ENCODE assay signal across 8 mouse cellular contexts in genomic region chr1:181143609-181143949, GRCm38 (mm10). TPM values are rescaled to one million over a fixed set of nuclear protein-coding genes. Genes with fewer than 3 reads are reported as not detected.
A peak's percentile ranks its signal among the peaks of the same experiment; 100 is the strongest.
DNase-seq lines count a peak whose midpoint lies in the region; ATAC-seq and TF ChIP-seq lines count a peak whose summit lies in the region.

No protein-coding gene starts in this region.

- no peak for TF ChIP-seq CTCF in gastrocnemius, adult 2 months (IDR thresholded peaks at IDR 0.05)
- TF ChIP-seq CTCF in CH12.LX (conservative IDR thresholded peaks at IDR 0.05 in 1 of 2, IDR thresholded peaks at IDR 0.05 in 1 of 2; ENCODE audit: low read depth in 2 of 2, low read length in 2 of 2): no peak
- TF ChIP-seq CTCF in liver, postnatal 0 days (IDR thresholded peaks at IDR 0.05; ENCODE audit: low read depth): no peak

- TF ChIP-seq EP300 in CH12.LX (IDR thresholded peaks at IDR 0.05; ENCODE audit: low read length): no peak
- no peak for TF ChIP-seq EP300 in liver, postnatal 0 days (IDR thresholded peaks at IDR 0.05; ENCODE audit: low read depth)

- no peak for TF ChIP-seq POLR2A in CH12.LX (IDR thresholded peaks at IDR 0.05; ENCODE audit: low read depth, low read length)

- H3K36me3 ChIP-seq in CH12.LX (replicated peaks in 1 of 2; ENCODE audit: control insufficient read depth in 1 of 2, insufficient read depth in 1 of 2, low read length in 1 of 2): peaks cover 13 to 22% of the 10 kb centered on the region in 2 experiments
- peaks cover 24% of the 10 kb centered on the region for H3K36me3 ChIP-seq in forebrain, embryonic 15.5 days
- peaks cover 11% of the 10 kb centered on the region for H3K36me3 ChIP-seq in liver, postnatal 0 days (replicated peaks; ENCODE audit: insufficient read depth, low read length)

- peaks cover 53% of the 10 kb centered on the region for H3K79me2 ChIP-seq in CH12.LX (replicated peaks; ENCODE audit: control insufficient read depth, extremely low read depth, insufficient read depth, poor library complexity, severe bottlenecking)

- no peaks in the 10 kb centered on the region for H3K27me3 ChIP-seq in CH12.LX (replicated peaks)
- H3K27me3 ChIP-seq in forebrain, embryonic 15.5 days: no peaks in the 10 kb centered on the region
- H3K27me3 ChIP-seq in liver, postnatal 0 days (ENCODE audit: insufficient read depth, low read length): no peaks in the 10 kb centered on the region

- H3K4me3 ChIP-seq in gastrocnemius, adult 2 months: peak overlapping the region; percentile 84
- H3K4me3 ChIP-seq in CH12.LX (replicated peaks in 1 of 3; ENCODE audit: low read depth in 2 of 3, low read length in 2 of 3, poor library complexity in 1 of 3): peak overlapping the region; percentile 81 to 99 (median 86)
- H3K4me3 ChIP-seq in forebrain, embryonic 15.5 days: peak overlapping the region; percentile 75
- H3K4me3 ChIP-seq in liver, postnatal 0 days (ENCODE audit: low read depth, low read length): peak overlapping the region; percentile 71

- TF ChIP-seq RAD21 in CH12.LX (IDR thresholded peaks at IDR 0.05; ENCODE audit: low read depth, low read length): no peak

- in situ Hi-C loops in CH12.LX (cut with MboI; ENCODE audit: low pct_ligation_motif_present, low pct_unique_long_range_greater_than_20kb, low sequenced_read_pairs): no loop called here

- peak overlapping the region; percentile 93; the same call in 1 of the 2 replicates for H3K4me2 ChIP-seq in CH12.LX (ENCODE audit: insufficient read depth, low read depth, poor library complexity, severe bottlenecking)
- peak overlapping the region; percentile 59 for H3K4me2 ChIP-seq in forebrain, embryonic 15.5 days (replicated peaks)
- H3K4me2 ChIP-seq in liver, postnatal 0 days (ENCODE audit: low read depth, low read length): peak overlapping the region; percentile 75

- no peaks in the 10 kb centered on the region for H3K9me3 ChIP-seq in CH12.LX (replicated peaks; ENCODE audit: low read length)
- no peaks in the 10 kb centered on the region for H3K9me3 ChIP-seq in forebrain, embryonic 15.5 days
- H3K9me3 ChIP-seq in liver, postnatal 0 days (ENCODE audit: low read length): no peaks in the 10 kb centered on the region

- peak overlapping the region; percentile 84 for H3K9ac ChIP-seq in CH12.LX (ENCODE audit: insufficient read depth, low read depth)
- peak overlapping the region; percentile 70 for H3K9ac ChIP-seq in forebrain, embryonic 15.5 days (replicated peaks)
- peak overlapping the region; percentile 73 for H3K9ac ChIP-seq in liver, postnatal 0 days (replicated peaks)

- dilution Hi-C loops in CH12.LX (cut with MboI; ENCODE audit: extremely low pct_ligation_motif_present, extremely low pct_unique_long_range_greater_than_20kb, low sequenced_read_pairs): no loop called here

- intact Hi-C loops in gastrocnemius, adult 2 months (cut with DNase I): no loop called here
- intact Hi-C loops in gastrocnemius, postnatal 36 days (cut with DNase I): loop anchor here (5.0 kb wide), 1 partner anchor 69 kb away; the partner anchor contains the start of gene Wdr26

- ATAC-seq in forebrain, embryonic 15.5 days (replicated peaks): no peak; the same call in 1 of the 2 replicates
- peak; percentile 47 for ATAC-seq in liver, postnatal 0 days

- no peak for DNase-seq in gastrocnemius, adult 2 months
- DNase-seq in gastrocnemius, postnatal 36 days: no peak
- DNase-seq in CH12.LX (ENCODE audit: extremely low read depth): no peak
- no peak for DNase-seq in liver, postnatal 0 days
- DNase-seq in urinary bladder, postnatal 10 days (ENCODE audit: low spot score): no peak
- no peak for DNase-seq in spleen, postnatal 36 days (ENCODE audit: low spot score in 2 of 2)
- DNase-seq in layer of hippocampus, adult 11-12 months (ENCODE audit: low spot score): no peak

- peak overlapping the region; percentile 92 for H3K27ac ChIP-seq in gastrocnemius, adult 2 months
- H3K27ac ChIP-seq in CH12.LX (ENCODE audit: insufficient read depth, low read depth): peak overlapping the region; percentile 61
- peak overlapping the region; percentile 79 for H3K27ac ChIP-seq in forebrain, embryonic 15.5 days (replicated peaks)
- H3K27ac ChIP-seq in liver, postnatal 0 days (ENCODE audit: low read depth): peak overlapping the region; percentile 90

- H3K4me1 ChIP-seq in CH12.LX (ENCODE audit: control insufficient read depth in 1 of 2, insufficient read depth in 2 of 2): peaks cover 13 to 69% of the 10 kb centered on the region in 2 experiments
- peaks cover 32% of the 10 kb centered on the region for H3K4me1 ChIP-seq in forebrain, embryonic 15.5 days
- H3K4me1 ChIP-seq in liver, postnatal 0 days (ENCODE audit: insufficient read depth): peaks cover 17% of the 10 kb centered on the region

- WGBS in forebrain, embryonic 15.5 days: under 1% methylated on average over 12 of the region's 12 CpGs
- WGBS in liver, postnatal 0 days (ENCODE audit: insufficient replicate concordance): under 1% methylated on average over 12 of the region's 12 CpGs

TF ChIP-seq in CH12.LX, 34 proteins besides CTCF, POLR2A, EP300 and RAD21:
- no peak for TF ChIP-seq HCFC1 (IDR thresholded peaks at IDR 0.05; ENCODE audit: low read depth, low read length)
- TF ChIP-seq CHD2 (IDR thresholded peaks at IDR 0.05; ENCODE audit: low read length): no peak
- no peak for TF ChIP-seq IRF4 (IDR thresholded peaks at IDR 0.05; ENCODE audit: low read depth, low read length)

RNA-seq across cellular contexts. Expression of gene Nvl, which starts 0.4 kb away (rescaled TPM):
- total RNA-seq in gastrocnemius, adult 2 months (2021): 1 to 10 TPM; 8.3 to 9.5 TPM
- total RNA-seq in gastrocnemius, postnatal 36 days (2021): 1 to 10 TPM; 7.3 to 7.8 TPM
- 19.9 and 22.1 TPM in 2 replicates for total RNA-seq in CH12.LX (2012; rRNA removed)
- 27.1 and 30.3 TPM in 2 replicates for total RNA-seq in CH12.LX (2014; rRNA removed)
- polyA plus RNA-seq in CH12.LX (2012; ENCODE audit: insufficient read length, low read depth): 36.0 and 38.4 TPM in 2 replicates
- polyA plus RNA-seq in forebrain, embryonic 15.5 days (2015; fragmentation: Nextera tagmentation; extraction: Ambion mirVana): 45.4 and 48.9 TPM in 2 replicates
- 5.9 and 7.8 TPM in 2 replicates for polyA plus RNA-seq in liver, postnatal 0 days (2015; fragmentation: Nextera tagmentation; extraction: Ambion mirVana)

RNA-seq across cellular contexts. Expression of gene Cnih4, which starts 0.9 kb away (rescaled TPM):
- total RNA-seq in gastrocnemius, adult 2 months (2021): 10 to 100 TPM; 34.6 to 44.2 TPM
- 10 to 100 TPM; 32.2 to 32.7 TPM for total RNA-seq in gastrocnemius, postnatal 36 days (2021)
- total RNA-seq in CH12.LX (2012; rRNA removed) (24.2 and 28.9 TPM in 2 replicates), CH12.LX (2014; rRNA removed) (34.9 and 39.1 TPM in 2 replicates)
- 45.7 and 54.1 TPM in 2 replicates for polyA plus RNA-seq in CH12.LX (2012; ENCODE audit: insufficient read length, low read depth)
- 72.2 and 78.9 TPM in 2 replicates for polyA plus RNA-seq in forebrain, embryonic 15.5 days (2015; fragmentation: Nextera tagmentation; extraction: Ambion mirVana)
- 35.4 and 40.0 TPM in 2 replicates for polyA plus RNA-seq in liver, postnatal 0 days (2015; fragmentation: Nextera tagmentation; extraction: Ambion mirVana)
